ENCODE assay signal across 19 mouse cellular contexts in the genomic region with DNA sequence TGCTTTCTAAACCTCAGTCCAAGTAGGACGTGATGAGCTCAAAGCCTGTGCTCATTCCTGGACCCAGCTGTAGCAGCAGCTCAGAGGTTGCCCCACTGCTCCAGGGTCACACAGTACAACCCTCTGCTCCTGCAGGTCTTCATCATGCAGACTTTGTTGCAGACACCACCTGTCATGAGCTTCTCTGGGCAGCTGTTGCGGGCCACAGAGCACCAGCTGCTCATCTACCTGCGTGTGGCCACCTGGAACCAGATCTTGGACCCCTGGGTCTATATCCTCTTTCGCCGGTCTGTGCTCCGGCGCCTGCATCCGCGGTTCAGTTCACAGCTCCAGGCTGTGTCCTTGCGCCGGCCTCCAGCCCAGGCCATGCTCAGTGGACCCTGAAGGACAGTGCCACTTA. TPM values are rescaled to one million over a fixed set of nuclear protein-coding genes. Genes with fewer than 3 reads are reported as not detected.
DNase-seq lines count a peak whose midpoint lies in the region; ATAC-seq and TF ChIP-seq lines count a peak whose summit lies in the region.
"Had no signal": no experiment of that assay in that cellular context is flagged by ENCODE, and none has a peak within 500 bp of the region (broad histone marks: within the 10 kb centered on the region; RNA-seq: fewer than 3 reads in every experiment).

No protein-coding gene starts in this region.

- no peaks in the 10 kb centered on the region for H3K27me3 ChIP-seq in heart, adult 2 months (ENCODE audit: control insufficient read depth, insufficient read depth, low read length)
- no peaks in the 10 kb centered on the region for H3K27me3 ChIP-seq in kidney, postnatal 0 days (ENCODE audit: insufficient read depth, low read length)
- H3K27me3 ChIP-seq in E14TG2a.4 (ENCODE audit: insufficient read depth, low read length) = peaks cover 68% of the 10 kb centered on the region
- peaks cover 31% of the 10 kb centered on the region for H3K27me3 ChIP-seq in limb, embryonic 15.5 days

- H3K4me2 ChIP-seq in kidney, postnatal 0 days (ENCODE audit: low read length) = no peak overlapping the region
- H3K4me2 ChIP-seq in limb, embryonic 15.5 days = no peak overlapping the region
- H3K4me2 ChIP-seq: heart, embryonic 11.5 days; neural tube, embryonic 15.5 days had no signal

- no peaks in the 10 kb centered on the region for H3K9me3 ChIP-seq in kidney, postnatal 0 days (replicated peaks; ENCODE audit: low read length)
- H3K9me3 ChIP-seq in E14TG2a.4 (ENCODE audit: low read length) = no peaks in the 10 kb centered on the region
- no peaks in the 10 kb centered on the region for H3K9me3 ChIP-seq in limb, embryonic 15.5 days
- H3K9me3 ChIP-seq: neural tube, embryonic 15.5 days had no signal

- intact Hi-C loops in heart, adult 2 months (cut with DNase I) = no loop called here
- intact Hi-C loops in heart, postnatal 25 days (cut with DNase I) = no loop called here

- H3K36me3 ChIP-seq in heart, adult 2 months (ENCODE audit: control insufficient read depth, insufficient read depth, low read length) = no peaks in the 10 kb centered on the region
- no peaks in the 10 kb centered on the region for H3K36me3 ChIP-seq in kidney, postnatal 0 days (ENCODE audit: insufficient read depth, low read length)
- no peaks in the 10 kb centered on the region for H3K36me3 ChIP-seq in E14TG2a.4 (ENCODE audit: insufficient read depth, low read length)
- no peaks in the 10 kb centered on the region for H3K36me3 ChIP-seq in limb, embryonic 15.5 days
- H3K36me3 ChIP-seq: neural tube, embryonic 15.5 days had no signal

- no peak for TF ChIP-seq CTCF in heart, adult 2 months (IDR thresholded peaks at IDR 0.05)
- no peak for TF ChIP-seq CTCF in kidney, postnatal 0 days (IDR thresholded peaks at IDR 0.05; ENCODE audit: low read depth)
- TF ChIP-seq CTCF in E14TG2a.4 (conservative IDR thresholded peaks at IDR 0.05; ENCODE audit: low read length) = no peak

- no peak for ATAC-seq in kidney, postnatal 0 days (replicated peaks; ENCODE audit: low FRiP score, low read depth)
- ATAC-seq in limb, embryonic 15.5 days (ENCODE audit: insufficient number of reproducible peaks, low FRiP score, low TSS enrichment, low read depth) = no peak

- no peak for TF ChIP-seq EP300 in heart, adult 2 months (IDR thresholded peaks at IDR 0.05; ENCODE audit: insufficient read depth, low read depth, low read length)

- peaks cover 12% of the 10 kb centered on the region for H3K4me1 ChIP-seq in heart, adult 2 months (ENCODE audit: control insufficient read depth, insufficient read depth, low read length)
- peaks cover 29% of the 10 kb centered on the region for H3K4me1 ChIP-seq in kidney, postnatal 0 days (replicated peaks; ENCODE audit: insufficient read depth, low read length)
- H3K4me1 ChIP-seq in E14TG2a.4 (replicated peaks; ENCODE audit: low read depth, low read length) = peaks cover 67% of the 10 kb centered on the region
- H3K4me1 ChIP-seq in limb, embryonic 15.5 days = peaks cover 54% of the 10 kb centered on the region

- no peak overlapping the region for H3K9ac ChIP-seq in heart, adult 2 months (ENCODE audit: low read depth, low read length)
- peak overlapping the region; percentile 35; the same call in 1 of the 2 replicates for H3K9ac ChIP-seq in kidney, postnatal 0 days (ENCODE audit: low read depth, low read length)
- H3K9ac ChIP-seq in limb, embryonic 15.5 days = no peak overlapping the region
- H3K9ac ChIP-seq: neural tube, embryonic 15.5 days had no signal

- H3K4me3 ChIP-seq in heart, adult 2 months = no peak overlapping the region
- H3K4me3 ChIP-seq in kidney, postnatal 0 days (replicated peaks; ENCODE audit: low read depth, low read length) = no peak overlapping the region
- peak overlapping the region; percentile 39; the same call in 1 of the 2 replicates for H3K4me3 ChIP-seq in E14TG2a.4 (replicated peaks; ENCODE audit: low read length)
- no peak overlapping the region for H3K4me3 ChIP-seq in limb, embryonic 15.5 days
- H3K4me3 ChIP-seq: neural tube, embryonic 15.5 days had no signal

- no peak overlapping the region for H3K27ac ChIP-seq in heart, adult 2 months
- H3K27ac ChIP-seq in kidney, postnatal 0 days = no peak overlapping the region
- peak overlapping the region; percentile 92; the same call in 1 of the 2 replicates for H3K27ac ChIP-seq in limb, embryonic 15.5 days
- H3K27ac ChIP-seq: neural tube, embryonic 15.5 days had no signal

- H3K79me2 ChIP-seq in heart, adult 2 months (replicated peaks; ENCODE audit: control insufficient read depth, insufficient read depth, low read length) = no peaks in the 10 kb centered on the region

- 86% methylated on average over 11 of the region's 11 CpGs for WGBS in heart, adult 2 months
- 51% methylated on average over 11 of the region's 11 CpGs for WGBS in kidney, postnatal 0 days
- 76% methylated on average over 11 of the region's 11 CpGs for WGBS in limb, embryonic 15.5 days

- no peak for DNase-seq in heart, adult 2 months
- DNase-seq in heart, postnatal 25 days (ENCODE audit: low spot score) = no peak
- no peak for DNase-seq in kidney, postnatal 0 days (ENCODE audit: low spot score)
- DNase-seq in kidney, postnatal 10 days = no peak
- DNase-seq in natural killer cell, adult 2 months (ENCODE audit: low spot score in 2 of 2) = no peak
- DNase-seq in right cerebral cortex, adult 18-20 months = no peak
- DNase-seq: adrenal gland, postnatal 10 days; cerebellum, adult 11-12 months; gastrocnemius, postnatal 14 days; kidney, postnatal 4 days; lung, adult 18-20 months; right cerebral cortex, postnatal 4 days; thymus, adult 2 months had no signal

- 0 out of 2 replicates have a peak, but pooled peaks have one; percentile 9 for TF ChIP-seq POLR2A in heart, adult 2 months (IDR thresholded peaks at IDR 0.05; ENCODE audit: insufficient read depth, low read depth, low read length)

RNA-seq across cellular contexts. Expression of gene Tbxa2r, which starts 5.8 kb away (rescaled TPM):
- total RNA-seq in heart, adult 2 months (2021) = 1 to 10 TPM; 3.8 to 4.1 TPM
- 7.1 and 8.7 TPM in 2 replicates for polyA plus RNA-seq in heart, adult 2 months (2012; rRNA removed)
- total RNA-seq in heart, postnatal 25 days (2021) = 1 to 10 TPM; 4.8 to 5.7 TPM
- polyA plus RNA-seq in kidney, postnatal 0 days (2015; fragmentation: Nextera tagmentation; extraction: Ambion mirVana) = 16.1 and 17.5 TPM in 2 replicates
- 11.9 and 12.8 TPM in 2 replicates for polyA plus RNA-seq in limb, embryonic 15.5 days (2015; fragmentation: Nextera tagmentation; extraction: Ambion mirVana)

RNA-seq across cellular contexts. Expression of gene Gipc3, which starts 8.7 kb away (rescaled TPM):
- 1 to 10 TPM; 5.5 to 6.4 TPM for total RNA-seq in heart, adult 2 months (2021)
- polyA plus RNA-seq in heart, adult 2 months (2012; rRNA removed) = 4.7 and 4.8 TPM in 2 replicates
- total RNA-seq in heart, postnatal 25 days (2021) = 1 to 10 TPM; 4.8 to 5.4 TPM
- polyA plus RNA-seq in kidney, postnatal 0 days (2015; fragmentation: Nextera tagmentation; extraction: Ambion mirVana) = 0.07 and 0.13 TPM in 2 replicates
- 0.04 and 0.07 TPM in 2 replicates for polyA plus RNA-seq in limb, embryonic 15.5 days (2015; fragmentation: Nextera tagmentation; extraction: Ambion mirVana)
- total RNA-seq: megakaryocyte-erythroid progenitor cell, adult 5-6 weeks had no signal
- polyA plus RNA-seq: embryonic facial prominence, embryonic 11.5 days; heart, embryonic 11.5 days; neural tube, embryonic 15.5 days had no signal

RNA-seq across cellular contexts. Expression of gene Cactin, which starts 13.4 kb away (rescaled TPM):
- 10 to 100 TPM; 16.1 to 18.0 TPM for total RNA-seq in heart, adult 2 months (2021)
- polyA plus RNA-seq in heart, adult 2 months (2012; rRNA removed) = 15.4 and 18.0 TPM in 2 replicates
- 10 to 100 TPM; 13.5 to 16.6 TPM for total RNA-seq in heart, postnatal 25 days (2021)
- polyA plus RNA-seq in kidney, postnatal 0 days (2015; fragmentation: Nextera tagmentation; extraction: Ambion mirVana) = 24.5 and 26.4 TPM in 2 replicates
- 37.3 and 39.3 TPM in 2 replicates for polyA plus RNA-seq in limb, embryonic 15.5 days (2015; fragmentation: Nextera tagmentation; extraction: Ambion mirVana)

RNA-seq across cellular contexts. Expression of gene Hmg20b, which starts 16.0 kb away (rescaled TPM):
- total RNA-seq in heart, adult 2 months (2021) = 10 to 100 TPM; 55.6 to 58.1 TPM
- polyA plus RNA-seq in heart, adult 2 months (2012; rRNA removed) = 44.3 and 54.9 TPM in 2 replicates
- 10 to 100 TPM; 68.7 to 70.2 TPM for total RNA-seq in heart, postnatal 25 days (2021)
- polyA plus RNA-seq in kidney, postnatal 0 days (2015; fragmentation: Nextera tagmentation; extraction: Ambion mirVana) = 92.4 and 99.0 TPM in 2 replicates
- 86.0 and 89.9 TPM in 2 replicates for polyA plus RNA-seq in limb, embryonic 15.5 days (2015; fragmentation: Nextera tagmentation; extraction: Ambion mirVana)

RNA-seq across cellular contexts. Expression of gene Mfsd12, which starts 23.0 kb away (rescaled TPM):
- 10 to 100 TPM; 10.6 to 11.1 TPM for total RNA-seq in heart, adult 2 months (2021)
- 9.6 and 10.5 TPM in 2 replicates for polyA plus RNA-seq in heart, adult 2 months (2012; rRNA removed)
- total RNA-seq in heart, postnatal 25 days (2021) = 10 to 100 TPM; 12.5 to 13.7 TPM
- polyA plus RNA-seq in kidney, postnatal 0 days (2015; fragmentation: Nextera tagmentation; extraction: Ambion mirVana) = 11.3 and 11.6 TPM in 2 replicates
- polyA plus RNA-seq in limb, embryonic 15.5 days (2015; fragmentation: Nextera tagmentation; extraction: Ambion mirVana) = 13.3 and 13.4 TPM in 2 replicates
